Mouse (Mus musculus) embryonic fibroblast, embryonic 13.5 days (primary cell): ENCODE measurements at regions not wholly inside any gene's neighbourhood (a gene's known extent, or its start where the extent isn't known, plus 50 kb on each side); places are given as distances from the start of the nearest gene placed in this dataset.
A peak's percentile ranks its signal among the peaks of the same experiment; 100 is the strongest.

Experiments used
- CTCF ChIP-seq: IDR thresholded peaks from 2 replicates; pipeline ENCODE4 v1.5.1; 2011; ENCODE audit warnings: mild to moderate bottlenecking, control low read depth, low read length, moderate library complexity, borderline replicate concordance; ENCODE audit not compliant: insufficient read depth
- POLR2A ChIP-seq: IDR thresholded peaks from 2 replicates; pipeline ENCODE4 v1.6.1; 2011; ENCODE audit warnings: low read depth, mild to moderate bottlenecking, control low read depth, low read length, moderate library complexity

- TF ChIP-seq CTCF = peak; percentile 54; the same call in 1 of the 2 replicates
- no peak for TF ChIP-seq POLR2A
Measured at GRCm38 (mm10) chr10:126663461-126664013, 237.6 kb downstream of the Atp23 start.
